In genomic region chr6:126643341-126644055, GRCm38 (mm10) we compare ENCODE assay signal across 8 mouse cellular contexts. TPM values are rescaled to one million over a fixed set of nuclear protein-coding genes. Genes with fewer than 3 reads are reported as not detected.
DNase-seq lines count a peak whose midpoint lies in the region; ATAC-seq and TF ChIP-seq lines count a peak whose summit lies in the region.

No protein-coding gene starts in this region.

- peaks cover 33% of the 10 kb centered on the region for H3K4me1 ChIP-seq in kidney, embryonic 16.5 days (ENCODE audit: insufficient read depth, low read length)
- peaks cover 4% of the 10 kb centered on the region; the same call in 1 of the 2 replicates for H3K4me1 ChIP-seq in forebrain, embryonic 14.5 days (ENCODE audit: control insufficient read depth, insufficient read depth, low read length)
- 0 out of 2 replicates have a peak, but pooled peaks cover 3% of the 10 kb centered on the region for H3K4me1 ChIP-seq in liver, postnatal 0 days (ENCODE audit: insufficient read depth)

- no peak for TF ChIP-seq CTCF in liver, postnatal 0 days (IDR thresholded peaks at IDR 0.05; ENCODE audit: low read depth)

- TF ChIP-seq EP300 in liver, postnatal 0 days (IDR thresholded peaks at IDR 0.05; ENCODE audit: low read depth) = no peak

- H3K4me3 ChIP-seq in kidney, embryonic 16.5 days (ENCODE audit: low read length) = peak overlapping the region; percentile 46
- peak overlapping the region; percentile 57 for H3K4me3 ChIP-seq in forebrain, embryonic 14.5 days (ENCODE audit: low read depth, low read length)
- H3K4me3 ChIP-seq in liver, postnatal 0 days (ENCODE audit: low read depth, low read length) = no peak overlapping the region

- peaks cover 66% of the 10 kb centered on the region for H3K27me3 ChIP-seq in kidney, embryonic 16.5 days (ENCODE audit: insufficient read depth, low read length)
- H3K27me3 ChIP-seq in forebrain, embryonic 14.5 days (replicated peaks; ENCODE audit: control insufficient read depth, insufficient read depth, low read length) = peaks cover 39% of the 10 kb centered on the region
- H3K27me3 ChIP-seq in liver, postnatal 0 days (ENCODE audit: insufficient read depth, low read length) = peaks cover 57% of the 10 kb centered on the region

- no peaks in the 10 kb centered on the region for H3K9me3 ChIP-seq in kidney, embryonic 16.5 days (ENCODE audit: low read length)
- H3K9me3 ChIP-seq in forebrain, embryonic 14.5 days (replicated peaks; ENCODE audit: control insufficient read depth, low read length) = no peaks in the 10 kb centered on the region
- H3K9me3 ChIP-seq in liver, postnatal 0 days (ENCODE audit: low read length) = no peaks in the 10 kb centered on the region

- no peak overlapping the region for H3K9ac ChIP-seq in kidney, embryonic 16.5 days (replicated peaks; ENCODE audit: low read length)
- peak overlapping the region; percentile 61 for H3K9ac ChIP-seq in forebrain, embryonic 14.5 days (ENCODE audit: low read length)
- H3K9ac ChIP-seq in liver, postnatal 0 days (replicated peaks) = no peak overlapping the region

- no peaks in the 10 kb centered on the region for H3K36me3 ChIP-seq in kidney, embryonic 16.5 days (ENCODE audit: insufficient read depth, low read length)
- H3K36me3 ChIP-seq in forebrain, embryonic 14.5 days (ENCODE audit: control insufficient read depth, insufficient read depth, low read length) = no peaks in the 10 kb centered on the region
- no peaks in the 10 kb centered on the region for H3K36me3 ChIP-seq in liver, postnatal 0 days (replicated peaks; ENCODE audit: insufficient read depth, low read length)

- H3K27ac ChIP-seq in kidney, embryonic 16.5 days (ENCODE audit: low read length) = no peak overlapping the region
- no peak overlapping the region for H3K27ac ChIP-seq in forebrain, embryonic 14.5 days (ENCODE audit: low read depth, low read length)
- H3K27ac ChIP-seq in liver, postnatal 0 days (ENCODE audit: low read depth) = no peak overlapping the region

- no peak for DNase-seq in kidney, adult 11 months
- peak; percentile 57 for DNase-seq in cerebellum, adult 8-10 months
- DNase-seq in forebrain, embryonic 14.5 days (ENCODE audit: low spot score) = peak; percentile 12
- no peak for DNase-seq in liver, postnatal 0 days
- no peak for DNase-seq in urinary bladder, postnatal 10 days (ENCODE audit: low spot score)
- DNase-seq in c-Kit-positive CD71-positive TER-119-positive erythroid progenitor cells, embryonic 14.5 days (ENCODE audit: low spot score) = no peak
- DNase-seq in adrenal gland, postnatal 36 days = no peak

- peak overlapping the region; percentile 69 for H3K4me2 ChIP-seq in kidney, embryonic 16.5 days (replicated peaks; ENCODE audit: low read depth, low read length)
- H3K4me2 ChIP-seq in forebrain, embryonic 14.5 days (ENCODE audit: low read length) = peak overlapping the region; percentile 99
- H3K4me2 ChIP-seq in liver, postnatal 0 days (ENCODE audit: low read depth, low read length) = peak overlapping the region; percentile 44

- ATAC-seq in kidney, embryonic 16.5 days (ENCODE audit: low FRiP score, low TSS enrichment) = no peak
- ATAC-seq in forebrain, embryonic 14.5 days = no peak
- ATAC-seq in liver, postnatal 0 days = no peak

- WGBS in kidney, embryonic 16.5 days = under 1% methylated on average over 25 of the region's 25 CpGs
- 1% methylated on average over 25 of the region's 25 CpGs for WGBS in forebrain, embryonic 14.5 days
- WGBS in liver, postnatal 0 days (ENCODE audit: insufficient replicate concordance) = 2% methylated on average over 24 of the region's 25 CpGs

RNA-seq across cellular contexts. Expression of gene Kcna1, which starts 2.7 kb away (rescaled TPM):
- 0.29 and 0.36 TPM in 2 replicates for polyA plus RNA-seq in kidney, embryonic 16.5 days (2015; fragmentation: Nextera tagmentation; extraction: Ambion mirVana)
- 2.5 and 2.8 TPM in 2 replicates for polyA plus RNA-seq in forebrain, embryonic 14.5 days (2014; fragmentation: Nextera tagmentation; extraction: Ambion mirVana)
- polyA plus RNA-seq in liver, postnatal 0 days (2015; fragmentation: Nextera tagmentation; extraction: Ambion mirVana) = not detected in 2 replicates
- total RNA-seq in adrenal gland, postnatal 36 days (2021) = 1 to 10 TPM; 1.4 to 2.4 TPM

Comparison
In these comparisons a context has a peak if more than half of its experiments do, and no peak if none do; other contexts are left out.
1. H3K4me2 ChIP-seq: peak in every context shown above with its lines; median percentile 99 in forebrain, embryonic 14.5 days; 69 in kidney, embryonic 16.5 days; 44 in liver, postnatal 0 days.
2. DNase-seq: peak in cerebellum, adult 8-10 months (single experiment) and forebrain, embryonic 14.5 days (single experiment); none in kidney, adult 11 months (single experiment), liver, postnatal 0 days (single experiment), urinary bladder, postnatal 10 days (single experiment), c-Kit-positive CD71-positive TER-119-positive erythroid progenitor cells, embryonic 14.5 days (single experiment) and adrenal gland, postnatal 36 days (0 of 2).